Comparison of ENCODE assay signal across 22 mouse cellular contexts in the genomic region with DNA sequence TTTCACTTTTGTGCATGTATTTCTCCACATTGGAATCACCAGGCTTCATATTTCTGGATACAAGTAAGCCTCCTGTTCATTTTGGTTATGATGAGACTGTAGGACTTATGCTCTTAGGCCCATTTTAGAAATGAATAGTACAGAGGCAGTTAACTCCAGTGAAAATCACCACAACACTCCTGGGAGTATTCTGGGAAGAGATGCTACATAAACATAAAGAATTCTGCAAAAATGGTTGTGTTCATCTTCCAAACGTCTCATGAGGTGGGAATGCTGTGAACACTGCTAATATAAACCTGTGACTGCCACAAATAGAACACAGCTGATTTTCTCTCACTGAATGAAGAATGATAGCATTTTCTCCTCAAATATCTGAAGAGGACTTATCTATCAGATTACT.
"Had no signal": no experiment of that assay in that cellular context is flagged by ENCODE, and none has a peak within 500 bp of the region (broad histone marks: within the 10 kb centered on the region; RNA-seq: fewer than 3 reads in every experiment).

No protein-coding gene starts in this region.

- H3K4me2 ChIP-seq: kidney, embryonic 15.5 days; limb, embryonic 12.5 days; limb, embryonic 15.5 days; liver, embryonic 11.5 days; lung, embryonic 14.5 days; midbrain, embryonic 12.5 days; midbrain, embryonic 15.5 days; neural tube, embryonic 12.5 days; neural tube, embryonic 15.5 days; stomach, embryonic 15.5 days had no signal

- H3K4me1 ChIP-seq: kidney, embryonic 15.5 days; limb, embryonic 12.5 days; limb, embryonic 15.5 days; midbrain, embryonic 12.5 days; midbrain, embryonic 15.5 days; neural tube, embryonic 12.5 days; neural tube, embryonic 15.5 days; stomach, embryonic 15.5 days had no signal

- H3K9ac ChIP-seq: kidney, embryonic 15.5 days; limb, embryonic 12.5 days; limb, embryonic 15.5 days; liver, embryonic 14.5 days; liver, postnatal 0 days; lung, embryonic 14.5 days; midbrain, embryonic 12.5 days; midbrain, embryonic 15.5 days; neural tube, embryonic 12.5 days; neural tube, embryonic 15.5 days; stomach, embryonic 15.5 days had no signal

- H3K27ac ChIP-seq: kidney, embryonic 15.5 days; limb, embryonic 12.5 days; limb, embryonic 15.5 days; liver, embryonic 14.5 days; macrophage; midbrain, embryonic 12.5 days; midbrain, embryonic 15.5 days; neural tube, embryonic 12.5 days; neural tube, embryonic 15.5 days; stomach, embryonic 15.5 days had no signal

- ATAC-seq: liver, postnatal 0 days; lung, postnatal 0 days; midbrain, embryonic 15.5 days had no signal

- H3K4me3 ChIP-seq: kidney, embryonic 15.5 days; limb, embryonic 12.5 days; limb, embryonic 15.5 days; midbrain, embryonic 12.5 days; midbrain, embryonic 15.5 days; neural tube, embryonic 12.5 days; neural tube, embryonic 15.5 days; stomach, embryonic 15.5 days had no signal

- H3K27me3 ChIP-seq: kidney, embryonic 15.5 days; limb, embryonic 12.5 days; limb, embryonic 15.5 days; midbrain, embryonic 12.5 days; midbrain, embryonic 15.5 days; neural tube, embryonic 12.5 days; neural tube, embryonic 15.5 days; stomach, embryonic 15.5 days had no signal

- H3K9me3 ChIP-seq: kidney, embryonic 15.5 days; limb, embryonic 15.5 days; midbrain, embryonic 12.5 days; midbrain, embryonic 15.5 days; neural tube, embryonic 12.5 days; neural tube, embryonic 15.5 days; stomach, embryonic 15.5 days had no signal

- H3K36me3 ChIP-seq: kidney, embryonic 15.5 days; limb, embryonic 12.5 days; limb, embryonic 15.5 days; midbrain, embryonic 12.5 days; midbrain, embryonic 15.5 days; neural tube, embryonic 12.5 days; neural tube, embryonic 15.5 days; stomach, embryonic 15.5 days had no signal

- DNase-seq: kidney, adult 8-10 months; kidney, postnatal 10 days; kidney, postnatal 36 days; left cerebral cortex, postnatal 4 days; liver, postnatal 0 days; lung, embryonic 14.5 days; right cerebral cortex, adult 18-20 months; right cerebral cortex, postnatal 14 days; right cerebral cortex, postnatal 4 days; thymus, postnatal 25 days had no signal
